Mouse (Mus musculus): ENCODE results near the gene Spint1.
A peak's percentile ranks its signal among the peaks of the same experiment; 100 is the strongest.

GRCm38 (mm10) chr2:119287372-119287771 lies 50.2 kb downstream of the Spint1 start:
- TF ChIP-seq USF2 (IDR thresholded peaks at IDR 0.05; ENCODE audit: borderline replicate concordance in 1 of 2, insufficient read depth in 1 of 2, low read depth in 1 of 2, low read length in 2 of 2), result no peak
- TF ChIP-seq USF1 (IDR thresholded peaks at IDR 0.05; ENCODE audit: low read depth, low read length), result peak; percentile 80
- TF ChIP-seq POLR2A (IDR thresholded peaks at IDR 0.05; ENCODE audit: control insufficient read depth in 1 of 2, insufficient read depth in 1 of 2, low read depth in 1 of 2, low read length in 2 of 2, poor library complexity in 1 of 2), result no peak
